In genomic region chr15:86216641-86217040, GRCm38 (mm10) we compare ENCODE assay signal across 5 mouse cellular contexts. TPM values are rescaled to one million over a fixed set of nuclear protein-coding genes. Genes with fewer than 3 reads are reported as not detected.
A peak's percentile ranks its signal among the peaks of the same experiment; 100 is the strongest.
DNase-seq lines count a peak whose midpoint lies in the region; ATAC-seq and TF ChIP-seq lines count a peak whose summit lies in the region.
"Not testable (repeated sequence)": the region's sequence is repeated elsewhere in the genome, so short reads cannot be mapped to it uniquely, and the experiment has no call there.

No protein-coding gene starts in this region.

- not testable (repeated sequence) for H3K4me2 ChIP-seq in liver, embryonic 13.5 days

- not testable (repeated sequence) for ATAC-seq in liver, embryonic 13.5 days (ENCODE audit: low read depth)

- not testable (repeated sequence) for H3K27me3 ChIP-seq in liver, adult 2 months (ENCODE audit: control insufficient read depth, insufficient read depth, low read length); liver, embryonic 13.5 days

- peak overlapping the region; percentile 69 for H3K27ac ChIP-seq in brown adipose tissue, adult 24 weeks (replicated peaks; ENCODE audit: low read depth, low read length)
- H3K27ac ChIP-seq in liver, adult 2 months (replicated peaks; ENCODE audit: insufficient read depth, low read depth, low read length) = 0 out of 2 replicates have a peak overlapping the region, but pooled peaks have one; percentile 17
- H3K27ac ChIP-seq in liver, embryonic 13.5 days = peak overlapping the region; percentile 18
- H3K27ac ChIP-seq in macrophage = peak overlapping the region; percentile 74

- peaks cover 43% of the 10 kb centered on the region for H3K4me1 ChIP-seq in brown adipose tissue, adult 24 weeks (ENCODE audit: control insufficient read depth, insufficient read depth, insufficient read length, low read length)
- peaks cover 14% of the 10 kb centered on the region for H3K4me1 ChIP-seq in liver, adult 2 months (ENCODE audit: control insufficient read depth, insufficient read depth, low read length)
- H3K4me1 ChIP-seq in liver, embryonic 13.5 days (replicated peaks) = peaks cover 57% of the 10 kb centered on the region

- not testable (repeated sequence) for TF ChIP-seq CTCF in liver, adult 2 months (IDR thresholded peaks at IDR 0.05; ENCODE audit: low read depth, low read length)

- WGBS in liver, adult 2 months = 73% methylated on average over 9 of the region's 9 CpGs
- 58% methylated on average over 9 of the region's 9 CpGs for WGBS in liver, embryonic 13.5 days (ENCODE audit: insufficient replicate concordance)
- 63% methylated on average over 8 of the region's 9 CpGs for WGBS in macrophage (ENCODE audit: missing documents)

- not testable (repeated sequence) for H3K4me3 ChIP-seq in brown adipose tissue, adult 24 weeks (ENCODE audit: insufficient read depth, low read depth, low read length); liver, adult 2 months (ENCODE audit: insufficient read depth, low read depth, low read length); liver, embryonic 13.5 days (replicated peaks); macrophage (ENCODE audit: inconsistent target)

- H3K9me3 ChIP-seq in liver, embryonic 13.5 days (replicated peaks) = not testable (repeated sequence)

- peak; percentile 94 for DNase-seq in heart, adult 11 months
- not testable (repeated sequence) for DNase-seq in liver, adult 2 months (ENCODE audit: extremely low read depth, low read depth, low spot score); liver, embryonic 13.5 days

- not testable (repeated sequence) for H3K36me3 ChIP-seq in liver, adult 2 months (ENCODE audit: control insufficient read depth, insufficient read depth, low read length); liver, embryonic 13.5 days; macrophage (ENCODE audit: inconsistent target)

- not testable (repeated sequence) for H3K9ac ChIP-seq in liver, adult 2 months (ENCODE audit: low read depth, low read length); liver, embryonic 13.5 days

- not testable (repeated sequence) for TF ChIP-seq POLR2A in liver, adult 2 months (IDR thresholded peaks at IDR 0.05; ENCODE audit: extremely low read depth, insufficient read depth, low read length)

- H3K79me2 ChIP-seq in liver, adult 2 months (ENCODE audit: control insufficient read depth, insufficient read depth, low read length) = peaks cover 19% of the 10 kb centered on the region; the same call in 1 of the 2 replicates
- H3K79me2 ChIP-seq in macrophage (ENCODE audit: inconsistent target) = peaks cover 90% of the 10 kb centered on the region

RNA-seq across cellular contexts. Expression of gene Tbc1d22a, which starts 2.4 kb away (rescaled TPM):
- polyA plus RNA-seq in brown adipose tissue, adult 24 weeks (2012; ENCODE audit: insufficient read depth, insufficient read length, missing spikeins) = 12.5 and 15.2 TPM in 2 replicates
- 9.6 and 13.2 TPM in 2 replicates for total RNA-seq in liver, adult 2 months (2014; rRNA removed)
- polyA plus RNA-seq in liver, adult 2 months (2012; rRNA removed) = 14.1 and 14.3 TPM in 2 replicates
- polyA plus RNA-seq in liver, embryonic 13.5 days (2015; fragmentation: Nextera tagmentation; extraction: Ambion mirVana) = 7.3 and 7.4 TPM in 2 replicates
- total RNA-seq in macrophage (2018; cell fraction: chromatin; rRNA removed) = 100 to 1,000 TPM in 22 of 26 experiments, 10 to 100 TPM in 4; 49.2 to 243 (median 149) TPM
- 10 to 100 TPM; 47.8 to 85.0 (median 62.8) TPM for total RNA-seq in macrophage (2018; cell fraction: cytosol; rRNA removed)
- total RNA-seq in macrophage (2018; cell fraction: nucleus; rRNA removed) = 100 to 1,000 TPM in 11 of 26 experiments, 10 to 100 TPM in 15; 41.2 to 234 (median 79.2) TPM
- 49.5 to 60.9 TPM (median 57.9 TPM) in 3 replicates for polyA plus RNA-seq in macrophage (2018)

RNA-seq across cellular contexts. Expression of gene Cerk, which starts 30.7 kb away (rescaled TPM):
- 4.5 and 5.0 TPM in 2 replicates for polyA plus RNA-seq in brown adipose tissue, adult 24 weeks (2012; ENCODE audit: insufficient read depth, insufficient read length, missing spikeins)
- total RNA-seq in liver, adult 2 months (2014; rRNA removed) = 3.0 and 3.7 TPM in 2 replicates
- 2.6 and 2.7 TPM in 2 replicates for polyA plus RNA-seq in liver, adult 2 months (2012; rRNA removed)
- 3.2 and 3.7 TPM in 2 replicates for polyA plus RNA-seq in liver, embryonic 13.5 days (2015; fragmentation: Nextera tagmentation; extraction: Ambion mirVana)
- 100 to 1,000 TPM in 22 of 26 experiments, 10 to 100 TPM in 4; 29.9 to 512 (median 265) TPM for total RNA-seq in macrophage (2018; cell fraction: chromatin; rRNA removed)
- total RNA-seq in macrophage (2018; cell fraction: cytosol; rRNA removed) = 100 to 1,000 TPM in 23 of 26 experiments, 10 to 100 TPM in 3; 62.0 to 216 (median 136) TPM
- total RNA-seq in macrophage (2018; cell fraction: nucleus; rRNA removed) = 100 to 1,000 TPM in 22 of 26 experiments, 10 to 100 TPM in 4; 50.0 to 412 (median 210) TPM
- polyA plus RNA-seq in macrophage (2018) = 118 to 148 TPM (median 141 TPM) in 3 replicates

Comparison
In these comparisons a context has a peak if more than half of its experiments do, and no peak if none do; other contexts are left out.
1. H3K27ac ChIP-seq: peak in every context shown above with its lines; median percentile 74 in macrophage; 69 in brown adipose tissue, adult 24 weeks; 18 in liver, embryonic 13.5 days; 17 in liver, adult 2 months.
2. RNA of gene Cerk, which starts 30.7 kb away (polyA plus RNA-seq): 118 to 148 TPM in macrophage; 4.5 to 5.0 TPM in brown adipose tissue, adult 24 weeks, 3.2 to 3.7 TPM in liver, embryonic 13.5 days and 2.6 to 2.7 TPM in liver, adult 2 months; every median in the first group is over 10 times any median in the second.